Mouse (Mus musculus) hindbrain, embryonic 11.5 days (tissue): Measurements from ENCODE around the gene Gpbp1l1. TPM values are rescaled to one million over a fixed set of nuclear protein-coding genes. Genes with fewer than 3 reads are reported as not detected.

ENCODE experiments used
- ATAC-seq: fragments of 200-750 bp; cut with Nextera tagmentation; 2 replicates; pipeline ENCODE4 v1.8.0; 2017; ENCODE audit warnings: mild to moderate bottlenecking, moderate TSS enrichment, moderate library complexity; ENCODE audit not compliant: low FRiP score
- DNase-seq: peaks from one replicate; pipeline ENCODE4 v3.0.0-alpha.2; 2015; ENCODE audit warnings: low spot score
- H3K27ac ChIP-seq: fragments of 300-500 bp; sonication (generic); 2 replicates; pipeline ENCODE4 v1.5.1; 2014; ENCODE audit warnings: mild to moderate bottlenecking, low read depth, low read length
- H3K27me3 ChIP-seq: fragments of 300-500 bp; sonication (generic); 2 replicates; pipeline ENCODE4 v1.6.1; 2014; ENCODE audit warnings: mild to moderate bottlenecking, low read length, moderate library complexity, mixed read lengths; ENCODE audit not compliant: control insufficient read depth, insufficient read depth
- H3K36me3 ChIP-seq: fragments of 300-500 bp; sonication (generic); 2 replicates; pipeline ENCODE4 v1.6.1; 2014; ENCODE audit warnings: mild to moderate bottlenecking, low read length, moderate library complexity, mixed read lengths; ENCODE audit not compliant: control insufficient read depth, insufficient read depth
- H3K4me1 ChIP-seq: fragments of 300-500 bp; sonication (generic); replicated peaks from 2 replicates; pipeline ENCODE4 v1.6.1; 2014; ENCODE audit warnings: low read length, mixed read lengths; ENCODE audit not compliant: control insufficient read depth, insufficient read depth
- H3K4me2 ChIP-seq: fragments of 300-500 bp; sonication (generic); replicated peaks from 2 replicates; pipeline ENCODE4 v1.6.1; 2014; ENCODE audit warnings: mild to moderate bottlenecking, low read depth, low read length
- H3K4me3 ChIP-seq: fragments of 300-500 bp; sonication (generic); 2 replicates; pipeline ENCODE4 v1.5.1; 2014; ENCODE audit warnings: low read depth, low read length
- H3K9ac ChIP-seq: fragments of 300-500 bp; sonication (generic); 2 replicates; pipeline ENCODE4 v1.6.1; 2014; ENCODE audit warnings: low read depth, low read length
- H3K9me3 ChIP-seq: fragments of 300-500 bp; sonication (generic); 2 replicates; pipeline ENCODE4 v1.6.1; 2016; ENCODE audit warnings: low read length; ENCODE audit not compliant: control insufficient read depth
- WGBS: fragments of 180-500 bp; shearing (Covaris S2); extraction: QIAGEN DNeasy Blood & Tissue Kit; methylation state at CpG from one replicate; pipeline ENCODE4 v1.1.7; 2014; 5-methylcytosine and 5-hydroxymethylcytosine counted together
- polyA plus RNA-seq: library from polyadenylated mRNA; unstranded; fragments of >200 nt; fragmentation: Nextera tagmentation; extraction: Ambion mirVana; gene quantifications from 2 replicates; pipeline ENCODE4 v1.2.1, GENCODE M21; 2014

Gene Gpbp1l1
- polyA plus RNA-seq, 1 experiment from 2014 or later = 35.9 TPM

GRCm38 (mm10) chr4:116558151-116558882 lies 859 bp downstream of the Gpbp1l1 start:
- 6% methylated on average over 15 of the region's 15 CpGs for WGBS
- peak; percentile 19 for DNase-seq

GRCm38 (mm10) chr4:116595793-116596192 lies 38.3 kb downstream of the Gpbp1l1 start:
- Histone ChIP-seq H3K4me3 (no peak overlapping the region), H3K27ac (no peak overlapping the region), H3K36me3 (peaks cover 2% of the 10 kb centered on the region; the same call in 1 of the 2 replicates), H3K27me3 (no peaks in the 10 kb centered on the region), H3K4me1 (peaks cover 2% of the 10 kb centered on the region; the same call in 1 of the 2 replicates), H3K4me2 (no peak overlapping the region), H3K9ac (no peak overlapping the region), H3K9me3 (no peaks in the 10 kb centered on the region)
- DNase-seq (no peak), ATAC-seq (no peak)
- WGBS = 88% methylated on average over 8 of the region's 8 CpGs

More at GRCm38 (mm10) chr4:116558151-116558882, 859 bp downstream of the Gpbp1l1 start:
- Histone ChIP-seq H3K27me3 (no peaks in the 10 kb centered on the region), H3K4me1 (no peaks in the 10 kb centered on the region), H3K9ac (peak overlapping the region; percentile 81), H3K36me3 (0 out of 2 replicates have a peak, but pooled peaks cover under 1% of the 10 kb centered on the region), H3K4me2 (peak overlapping the region; percentile 75), H3K4me3 (peak overlapping the region; percentile 93), H3K27ac (no peak overlapping the region), H3K9me3 (no peaks in the 10 kb centered on the region)
- no peak for ATAC-seq

- H3K27me3 ChIP-seq = no peaks in the 10 kb centered on the region
- H3K4me3 ChIP-seq = peak within 1 kb of the TSS; percentile 67
- ATAC-seq (no peak), DNase-seq (no peak)
- H3K27ac ChIP-seq = peak within 1 kb of the TSS; percentile 69
- H3K9ac ChIP-seq = peak within 1 kb of the TSS; percentile 72
- no peaks in the 10 kb centered on the region for H3K9me3 ChIP-seq
- peaks cover 2% of the 10 kb centered on the region; the same call in 1 of the 2 replicates for H3K36me3 ChIP-seq
- H3K4me1 ChIP-seq = peaks cover 2% of the 10 kb centered on the region; the same call in 1 of the 2 replicates
- 26% methylated on average over 5 of the region's 5 CpGs for WGBS
- H3K4me2 ChIP-seq = peak within 1 kb of the TSS; percentile 87
Measured at GRCm38 (mm10) chr4:116596379-116596778, 38.9 kb downstream of the Gpbp1l1 start, which contains the start of gene Ccdc17. Gene Ccdc17, plus strand, starts transcription at chr4:116596654.

- under 1% methylated on average over 50 of the region's 50 CpGs for WGBS
- Histone ChIP-seq H3K27ac (peak overlapping the region; percentile 69), H3K36me3 (peaks cover 3% of the 10 kb centered on the region; the same call in 1 of the 2 replicates), H3K4me2 (peak overlapping the region; percentile 87), H3K9me3 (no peaks in the 10 kb centered on the region), H3K27me3 (no peaks in the 10 kb centered on the region), H3K4me1 (peaks cover 2% of the 10 kb centered on the region; the same call in 1 of the 2 replicates), H3K4me3 (peak overlapping the region; percentile 67), H3K9ac (peak overlapping the region; percentile 72)
- ATAC-seq (peak; percentile 94), DNase-seq (peak; percentile 85)
Measured at GRCm38 (mm10) chr4:116596978-116597881, 39.8 kb downstream of the Gpbp1l1 start.

GRCm38 (mm10) chr4:116612621-116613020 lies 55.2 kb downstream of the Gpbp1l1 start:
- Histone ChIP-seq H3K4me2 (no peak overlapping the region), H3K4me3 (no peak overlapping the region), H3K27ac (no peak overlapping the region), H3K9ac (no peak overlapping the region), H3K36me3 (peaks cover 4% of the 10 kb centered on the region; the same call in 1 of the 2 replicates), H3K4me1 (no peaks in the 10 kb centered on the region), H3K9me3 (no peaks in the 10 kb centered on the region), H3K27me3 (no peaks in the 10 kb centered on the region)
- WGBS = 97% methylated on average over 2 of the region's 2 CpGs
- ATAC-seq = no peak
- DNase-seq = no peak

GRCm38 (mm10) chr4:116615237-116615636 lies 57.8 kb downstream of the Gpbp1l1 start:
- Histone ChIP-seq H3K4me2 (no peak overlapping the region), H3K36me3 (peaks cover 4% of the 10 kb centered on the region), H3K9me3 (no peaks in the 10 kb centered on the region), H3K9ac (no peak overlapping the region), H3K27me3 (no peaks in the 10 kb centered on the region), H3K4me3 (no peak overlapping the region), H3K27ac (no peak overlapping the region), H3K4me1 (no peaks in the 10 kb centered on the region)
- 94% methylated on average over 2 of the region's 2 CpGs for WGBS
- ATAC-seq = no peak
- no peak for DNase-seq

- peaks cover 3% of the 10 kb centered on the region; the same call in 1 of the 2 replicates for H3K36me3 ChIP-seq
- H3K9me3 ChIP-seq = no peaks in the 10 kb centered on the region
- no peaks in the 10 kb centered on the region; the same call in 1 of the 2 replicates for H3K4me1 ChIP-seq
- no peak for DNase-seq
- H3K4me3 ChIP-seq = no peak overlapping the region
- no peak overlapping the region for H3K4me2 ChIP-seq
- H3K9ac ChIP-seq = no peak overlapping the region
- 91% methylated on average over 4 of the region's 4 CpGs for WGBS
- ATAC-seq = no peak
- H3K27me3 ChIP-seq = no peaks in the 10 kb centered on the region
- H3K27ac ChIP-seq = no peak overlapping the region
Measured at GRCm38 (mm10) chr4:116624831-116625230, 67.4 kb downstream of the Gpbp1l1 start.

GRCm38 (mm10) chr4:116626658-116627358 lies 69.3 kb downstream of the Gpbp1l1 start:
- Histone ChIP-seq H3K9me3 (no peaks in the 10 kb centered on the region), H3K4me1 (no peaks in the 10 kb centered on the region; the same call in 1 of the 2 replicates), H3K4me3 (peak overlapping the region; percentile 98), H3K27ac (peak overlapping the region; percentile 93), H3K27me3 (no peaks in the 10 kb centered on the region), H3K36me3 (no peaks in the 10 kb centered on the region), H3K4me2 (peak overlapping the region; percentile 55), H3K9ac (peak overlapping the region; percentile 93)
- peak; percentile 97 for DNase-seq
- WGBS = under 1% methylated on average over 48 of the region's 53 CpGs
- peak; percentile 81 for ATAC-seq
